Mouse (Mus musculus): ENCODE results near the gene Zranb2. TPM values are rescaled to one million over a fixed set of nuclear protein-coding genes. Genes with fewer than 3 reads are reported as not detected.

Zranb2 gene
- 166 and 202 TPM in 2 replicates for polyA plus RNA-seq (2012; rRNA removed)

DNA sequence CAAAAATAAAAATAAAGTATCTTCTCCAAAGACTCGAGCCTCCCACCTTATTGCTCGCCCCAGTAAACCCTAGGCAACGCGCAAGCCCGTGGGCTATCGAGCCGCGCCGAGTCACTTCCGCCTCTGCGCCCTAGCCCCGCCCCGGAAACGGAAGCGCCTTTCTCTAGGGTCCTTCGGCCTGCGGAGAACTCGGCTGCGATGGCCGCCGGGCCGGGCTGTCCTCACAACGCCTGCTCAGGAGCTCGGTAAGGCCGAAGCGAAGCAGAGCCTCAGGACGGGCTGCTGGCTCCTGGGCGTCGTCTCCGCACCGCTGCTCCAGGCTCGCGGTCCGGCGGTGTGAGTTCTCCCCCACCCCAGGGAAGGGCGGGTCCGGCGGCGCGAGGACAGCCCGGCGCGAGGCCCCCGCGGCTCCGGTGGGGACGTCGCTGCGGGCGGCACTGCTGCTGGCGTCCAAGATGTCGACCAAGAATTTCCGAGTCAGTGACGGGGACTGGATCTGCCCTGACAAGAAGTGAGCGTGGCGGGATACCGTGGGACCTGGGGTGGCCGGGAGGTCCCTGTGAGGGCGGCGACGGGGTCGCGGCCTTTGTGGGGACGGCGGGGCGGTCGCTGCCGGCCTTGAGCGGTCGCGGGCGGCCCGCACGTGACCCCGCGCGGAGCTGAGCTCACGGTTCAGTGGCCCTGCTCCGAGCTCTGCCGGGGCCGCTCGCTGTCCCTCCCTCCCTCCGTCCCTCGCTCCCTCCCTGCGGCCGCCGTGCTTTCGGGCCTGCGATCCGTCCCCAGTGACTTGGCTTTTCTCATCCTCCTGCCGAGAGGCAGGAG is at the start of gene Zranb2:
Gene Zranb2, plus strand, starts transcription at position 197 of the 822 bp plus-strand sequence.
- DNase-seq (ENCODE audit: extremely low spot score in 1 of 2, low spot score in 1 of 2) = peak; percentile 82 to 95

- DNase-seq (ENCODE audit: extremely low spot score in 1 of 2, low spot score in 1 of 2) = no peak
Observed at GRCm38 (mm10) chr3:157492043-157492442, 41.9 kb upstream of the Zranb2 start.

GRCm38 (mm10) chr3:157502216-157502615 is 31.7 kb upstream of the Zranb2 start:
- DNase-seq (ENCODE audit: extremely low spot score in 1 of 2, low spot score in 1 of 2) = peak in 1 of 2 experiments; percentile 34

DNA sequence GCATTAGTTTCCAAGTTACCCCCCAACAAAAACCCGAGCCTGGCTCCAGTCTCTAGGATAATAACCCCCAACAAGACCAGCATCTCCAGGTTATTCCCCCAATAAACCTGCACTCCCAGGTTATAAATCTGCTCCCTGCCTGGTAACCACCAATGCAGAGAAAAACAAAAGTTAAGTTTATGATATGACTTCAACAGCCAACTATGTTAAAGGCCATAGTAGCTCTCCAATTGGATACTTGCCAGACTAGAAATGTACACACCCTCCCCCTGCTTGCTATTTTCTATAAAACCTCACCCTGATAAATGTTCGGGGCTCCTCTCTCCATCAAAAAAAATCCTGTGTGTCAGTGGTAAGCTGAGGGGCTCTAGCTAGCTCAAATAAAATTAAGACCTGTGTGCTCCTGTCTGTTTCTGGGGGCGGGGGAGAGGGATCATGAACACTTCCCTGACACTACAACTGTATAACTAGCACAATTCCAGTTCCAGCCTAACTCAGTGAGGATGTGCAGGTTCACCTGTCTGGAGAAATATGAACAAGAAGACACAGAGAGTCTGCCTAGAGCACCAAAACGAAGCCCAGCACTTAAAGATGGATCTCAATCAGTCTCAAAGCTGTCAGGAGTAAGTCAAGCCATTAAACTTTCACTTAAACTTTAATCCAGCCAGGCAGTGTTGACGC is 19.7 kb upstream of the Zranb2 start:
- no peak for DNase-seq (ENCODE audit: extremely low spot score in 1 of 2, low spot score in 1 of 2)

DNA sequence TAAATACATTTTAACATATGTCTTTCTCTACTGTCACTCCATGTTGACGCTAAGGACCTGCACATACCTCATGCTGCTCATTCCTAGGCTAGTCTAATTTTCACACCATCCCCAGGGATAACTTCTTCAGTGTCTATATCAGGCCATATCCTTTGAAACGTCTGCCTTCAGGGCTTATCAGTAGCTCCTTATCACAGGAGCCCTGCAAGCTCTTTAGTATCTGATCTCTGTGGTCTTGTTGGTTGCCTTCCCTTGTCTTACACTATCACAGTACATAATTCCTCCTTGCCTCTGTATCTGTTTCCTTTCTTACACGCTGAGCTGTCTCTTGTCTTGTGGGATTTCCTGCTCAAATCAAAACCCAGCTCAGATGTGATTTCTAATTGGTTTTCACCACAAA is 17.5 kb upstream of the Zranb2 start:
- DNase-seq (ENCODE audit: extremely low spot score in 1 of 2, low spot score in 1 of 2) = no peak

DNA sequence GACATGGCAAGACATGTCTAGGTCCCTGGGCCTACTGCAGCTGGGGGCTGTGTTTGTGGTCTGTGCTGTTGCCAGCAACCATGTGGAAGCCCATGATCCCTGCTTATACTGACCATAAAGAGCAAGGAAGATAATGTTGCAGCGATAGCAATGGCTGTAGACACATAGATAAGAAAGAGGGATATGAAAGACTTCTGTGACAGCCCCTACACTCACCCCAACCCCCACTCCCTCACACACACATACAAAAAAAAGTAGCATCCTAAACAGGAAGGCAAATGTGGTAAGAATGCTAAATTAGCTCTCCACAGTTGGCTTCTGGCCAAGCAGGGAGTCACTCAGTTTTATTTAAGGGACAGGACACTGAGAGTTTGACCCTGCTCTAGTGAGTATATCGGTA is 16.0 kb upstream of the Zranb2 start:
- no peak for DNase-seq (ENCODE audit: extremely low spot score in 1 of 2, low spot score in 1 of 2)

- peak; percentile 49 to 84 for DNase-seq (ENCODE audit: extremely low spot score in 1 of 2, low spot score in 1 of 2)
Observed at GRCm38 (mm10) chr3:157520433-157520832, 13.5 kb upstream of the Zranb2 start.

DNA sequence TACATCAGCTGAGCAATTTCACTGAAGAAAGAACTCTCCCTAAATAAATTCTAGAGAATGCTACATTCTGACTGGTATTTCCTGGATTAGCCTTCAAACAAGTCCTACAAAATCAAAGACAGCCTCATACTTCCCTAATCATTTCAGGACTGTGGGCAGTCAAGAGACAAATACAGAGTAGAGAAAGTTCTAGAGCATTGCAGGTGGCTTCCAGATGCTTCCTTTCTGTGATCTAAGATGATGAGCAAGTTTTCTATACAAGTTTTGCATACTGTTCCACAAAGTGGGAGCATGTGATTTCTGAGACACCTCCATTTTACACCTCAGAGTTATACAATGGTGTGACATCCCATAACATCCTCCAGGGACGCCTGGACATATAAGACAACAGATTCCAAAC is 10.1 kb upstream of the Zranb2 start:
- no peak for DNase-seq (ENCODE audit: extremely low spot score in 1 of 2, low spot score in 1 of 2)

GRCm38 (mm10) chr3:157531585-157531984 is 2.4 kb upstream of the Zranb2 start:
- DNase-seq (ENCODE audit: extremely low spot score in 1 of 2, low spot score in 1 of 2) = no peak

- peak in 1 of 2 experiments; percentile 35 for DNase-seq (ENCODE audit: extremely low spot score in 1 of 2, low spot score in 1 of 2)
Observed at GRCm38 (mm10) chr3:157534786-157535415, 941 bp downstream of the Zranb2 start.

- DNase-seq (ENCODE audit: extremely low spot score in 1 of 2, low spot score in 1 of 2) = no peak
Observed at GRCm38 (mm10) chr3:157549323-157549722, 15.4 kb downstream of the Zranb2 start.

- no peak for DNase-seq (ENCODE audit: extremely low spot score in 1 of 2, low spot score in 1 of 2)
Observed at GRCm38 (mm10) chr3:157549758-157550600, 16.0 kb downstream of the Zranb2 start.

GRCm38 (mm10) chr3:157565196-157565595 is 31.2 kb downstream of the Zranb2 start:
- DNase-seq (ENCODE audit: extremely low spot score in 1 of 2, low spot score in 1 of 2) = peak in 1 of 2 experiments; percentile 74

- peak in 1 of 2 experiments; percentile 39 for DNase-seq (ENCODE audit: extremely low spot score in 1 of 2, low spot score in 1 of 2)
Observed at GRCm38 (mm10) chr3:157566725-157567565, 33.0 kb downstream of the Zranb2 start, which contains the start of gene Ptger3. Gene Ptger3 (plus strand): TSS chr3:157566892.

GRCm38 (mm10) chr3:157567566-157568132 is 33.7 kb downstream of the Zranb2 start:
- no peak for DNase-seq (ENCODE audit: extremely low spot score in 1 of 2, low spot score in 1 of 2)

GRCm38 (mm10) chr3:157572011-157572410 is 38.1 kb downstream of the Zranb2 start:
- DNase-seq (ENCODE audit: extremely low spot score in 1 of 2, low spot score in 1 of 2) = no peak

- no peak for DNase-seq (ENCODE audit: extremely low spot score in 1 of 2, low spot score in 1 of 2)
Observed at GRCm38 (mm10) chr3:157575441-157576342, 41.7 kb downstream of the Zranb2 start.

DNA sequence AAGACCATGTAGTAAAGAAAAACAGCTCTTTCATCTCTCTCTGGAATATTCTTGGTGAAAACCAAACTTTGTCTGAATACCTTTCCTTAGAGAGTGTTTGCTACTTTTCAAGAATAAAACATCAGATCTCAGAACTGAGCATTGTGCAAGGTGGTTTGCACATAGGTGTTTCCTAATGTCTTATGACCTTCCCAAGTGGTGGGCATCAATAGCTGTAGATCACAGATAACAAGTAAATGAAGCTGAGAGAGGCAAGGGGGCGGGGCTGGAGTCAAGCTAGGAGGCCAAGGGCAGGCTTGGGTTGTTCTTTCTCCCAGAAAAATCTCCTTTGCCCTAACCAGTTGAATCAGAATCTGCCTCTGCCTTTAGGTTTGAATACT is 42.4 kb downstream of the Zranb2 start:
- no peak for DNase-seq (ENCODE audit: extremely low spot score in 1 of 2, low spot score in 1 of 2)
